Mouse (Mus musculus): ENCODE data around the gene Nol7.

GRCm38 (mm10) chr13:43415249-43415648, 17.1 kb downstream of the Nol7 start:
- no peak for TF ChIP-seq CTCF (IDR thresholded peaks at IDR 0.05; ENCODE audit: extremely low read depth, insufficient read length, insufficient replicate concordance, low read depth, low read length)
- no peak for TF ChIP-seq POLR2A (IDR thresholded peaks at IDR 0.05; ENCODE audit: low read depth, low read length)
